Mouse (Mus musculus) small intestine, adult 2 months (tissue): ENCODE measurements around the gene Pmepa1.

Experiments
- CTCF ChIP-seq: fragments of 200-500 bp; IDR thresholded peaks from 2 replicates; pipeline ENCODE4 v1.5.1; 2012; ENCODE audit warnings: low read depth, mild to moderate bottlenecking, control low read depth, inconsistent platforms, low read length, moderate library complexity, mixed read lengths; ENCODE audit not compliant: insufficient replicate concordance, insufficient read length; ENCODE audit errors: extremely low read depth
- POLR2A ChIP-seq: fragments of 200-500 bp; IDR thresholded peaks from 2 replicates; pipeline ENCODE4 v1.6.1; 2012; ENCODE audit warnings: low read depth, mild to moderate bottlenecking, control low read depth, inconsistent platforms, low read length, moderate library complexity

DNA sequence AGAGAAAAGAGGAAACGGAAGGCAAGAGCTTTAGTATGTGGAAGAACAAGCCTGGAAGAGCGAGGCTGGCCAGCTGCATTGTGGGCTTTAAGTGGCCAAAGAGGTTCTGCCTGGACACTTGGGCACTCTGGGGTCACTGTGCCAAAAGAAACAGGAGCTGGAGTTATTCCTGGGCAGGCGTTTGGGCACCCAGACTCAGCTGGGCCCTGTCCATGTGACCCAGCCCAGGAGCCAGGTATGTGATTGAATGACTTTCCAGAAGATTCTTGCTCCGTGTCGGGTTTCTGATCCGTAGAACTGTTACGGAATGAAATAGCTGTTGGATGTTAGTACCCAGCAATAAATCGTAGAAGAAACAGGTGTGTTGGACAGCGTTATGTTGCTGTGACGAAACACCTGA is 32.2 kb upstream of the Pmepa1 start:
- TF ChIP-seq CTCF (no peak), POLR2A (no peak)
